Mouse (Mus musculus): ENCODE data around the gene Rab5c.

Rab5c gene

GRCm38 (mm10) chr11:100701301-100701700 is 36.7 kb downstream of the Rab5c start:
- peak in 1 of 2 experiments; percentile 76 for DNase-seq (ENCODE audit: low spot score in 2 of 2)

DNA sequence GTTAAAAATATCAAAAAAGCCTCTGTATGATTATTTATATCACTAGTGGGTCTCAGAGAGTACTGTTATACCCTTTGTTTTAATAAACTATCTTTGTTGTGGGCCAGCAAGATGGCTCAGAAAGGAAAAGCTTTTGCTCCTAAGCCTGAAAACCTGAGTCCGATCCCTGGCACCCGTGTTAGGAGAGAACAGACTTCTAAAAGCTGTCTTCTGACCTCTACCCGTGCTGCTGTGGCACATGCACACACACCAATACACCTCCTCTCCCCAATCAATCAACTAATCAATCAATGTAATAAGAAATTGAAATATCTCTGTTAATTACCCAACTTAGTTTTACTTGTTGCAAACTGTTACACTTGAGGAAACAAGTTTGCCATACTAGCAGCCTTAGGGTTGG is 37.3 kb downstream of the Rab5c start:
- DNase-seq (ENCODE audit: low spot score in 2 of 2), result no peak

DNA sequence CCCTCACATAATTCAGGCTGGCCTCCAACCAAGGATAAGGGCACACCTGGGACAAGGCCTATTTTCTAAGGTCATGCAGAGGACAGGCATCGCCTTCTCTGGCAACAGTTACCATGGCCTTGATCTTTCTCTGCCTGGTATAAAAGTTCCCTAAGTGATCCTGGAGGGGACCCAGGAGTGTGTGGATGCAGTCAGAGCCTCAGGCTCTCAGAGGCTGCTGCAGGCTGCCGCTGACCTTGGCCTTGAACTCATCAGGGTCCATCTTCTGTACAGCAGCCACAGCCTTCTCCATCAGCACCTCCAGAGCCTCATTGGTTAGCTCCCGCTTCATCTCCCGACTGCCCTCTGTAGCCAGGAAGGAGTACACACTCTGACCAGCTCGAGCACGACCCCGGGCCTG is 40.1 kb downstream of the Rab5c start:
- DNase-seq (ENCODE audit: low spot score in 2 of 2), result no peak

DNA sequence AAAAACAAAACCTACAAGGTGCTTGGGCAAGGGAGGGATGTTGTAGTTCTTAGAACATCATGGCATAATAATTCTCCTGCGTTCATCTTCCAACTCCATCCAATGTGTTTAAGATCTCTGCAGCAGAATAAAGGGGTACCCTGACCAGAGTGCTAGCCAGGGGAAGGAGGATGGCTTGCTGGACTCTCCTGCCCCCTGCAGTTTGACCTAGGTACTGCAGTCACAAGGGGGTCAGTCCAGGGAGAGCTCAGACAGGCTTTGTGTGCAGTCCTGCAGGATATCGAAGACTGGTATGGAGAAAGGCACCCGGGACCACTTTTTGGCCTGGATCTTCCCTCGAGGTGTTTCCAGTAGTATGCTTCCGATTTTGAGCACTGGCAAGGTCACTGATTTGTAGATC is 43.1 kb downstream of the Rab5c start:
- peak; percentile 37 to 65 for DNase-seq (ENCODE audit: low spot score in 2 of 2)

GRCm38 (mm10) chr11:100693154-100693553 is 44.9 kb downstream of the Rab5c start:
- no peak for DNase-seq (ENCODE audit: low spot score in 2 of 2)

DNA sequence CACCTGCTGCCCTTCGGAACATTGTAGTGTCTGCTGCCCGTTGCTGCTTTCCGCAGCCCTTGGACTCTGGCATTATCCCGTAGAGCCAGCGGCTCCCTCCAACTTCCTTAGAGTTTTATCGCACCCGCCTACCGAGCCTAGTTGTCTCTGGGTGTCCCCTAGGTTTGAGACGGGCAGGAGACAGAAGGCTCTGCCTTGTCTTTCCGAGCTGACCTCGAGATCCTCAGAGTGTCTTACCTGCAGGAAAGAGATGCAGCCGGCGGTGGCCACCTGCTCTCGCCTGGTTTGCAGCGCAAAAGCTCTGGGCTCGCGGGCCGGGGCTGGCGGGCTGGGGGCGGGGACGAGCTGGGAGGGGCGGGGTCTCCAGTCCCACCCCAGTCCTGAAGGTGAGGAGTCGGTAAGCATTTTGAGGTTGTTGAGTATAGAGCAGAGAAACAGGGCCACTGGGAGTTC is 45.8 kb downstream of the Rab5c start, which contains the start of gene Zfp385c:
Zfp385c (minus strand) TSS at position 292 of the 453 bp plus-strand sequence.
- DNase-seq (ENCODE audit: low spot score in 2 of 2), result no peak

DNA sequence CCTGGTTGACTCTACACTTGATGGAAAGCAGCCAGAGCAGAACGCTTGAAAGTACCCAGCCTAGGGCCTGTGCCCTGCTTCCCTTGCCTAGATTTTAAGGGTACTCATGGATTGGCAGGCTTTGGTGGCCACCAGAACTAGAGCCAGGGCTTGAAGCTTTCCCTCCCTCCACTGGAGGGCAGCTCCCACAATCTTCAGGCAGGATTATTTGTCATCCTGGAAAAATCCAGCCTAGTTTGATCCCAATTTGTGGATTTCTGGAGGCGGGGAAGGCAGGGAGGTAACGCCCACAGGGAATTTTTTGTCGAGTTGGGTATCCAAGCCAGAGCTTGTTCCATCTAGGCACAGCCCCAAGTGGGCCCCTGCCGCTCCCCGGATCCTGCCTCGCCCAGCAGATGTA is 47.6 kb downstream of the Rab5c start:
- DNase-seq (ENCODE audit: low spot score in 2 of 2), result no peak

GRCm38 (mm10) chr11:100688443-100688842 is 49.6 kb downstream of the Rab5c start:
- DNase-seq (ENCODE audit: low spot score in 2 of 2), result no peak

DNA sequence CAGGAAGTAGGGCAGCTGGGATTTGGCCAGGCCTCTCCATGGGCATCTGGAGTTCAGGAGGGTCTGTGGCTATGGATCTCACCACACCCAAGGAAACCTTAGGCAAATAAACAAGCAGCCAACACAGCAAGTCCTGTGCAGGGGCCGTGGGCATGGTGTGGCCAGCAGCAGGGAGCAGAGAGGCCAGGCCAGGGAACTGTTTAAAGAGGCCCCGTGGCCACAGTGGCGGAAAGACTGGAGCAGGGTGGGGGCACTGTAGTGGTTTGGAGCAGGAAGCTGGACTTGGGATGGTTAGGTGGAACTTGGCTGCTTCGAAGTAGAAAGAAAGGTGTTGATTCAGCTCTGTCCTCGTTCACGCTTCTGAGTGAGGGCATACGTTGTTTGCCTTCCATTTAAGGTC is 50.8 kb downstream of the Rab5c start:
- DNase-seq (ENCODE audit: low spot score in 2 of 2), result no peak

- DNase-seq (ENCODE audit: low spot score in 2 of 2), result no peak
These were observed 52.6 kb downstream of the Rab5c start for GRCm38 (mm10) chr11:100685371-100685770.

DNA sequence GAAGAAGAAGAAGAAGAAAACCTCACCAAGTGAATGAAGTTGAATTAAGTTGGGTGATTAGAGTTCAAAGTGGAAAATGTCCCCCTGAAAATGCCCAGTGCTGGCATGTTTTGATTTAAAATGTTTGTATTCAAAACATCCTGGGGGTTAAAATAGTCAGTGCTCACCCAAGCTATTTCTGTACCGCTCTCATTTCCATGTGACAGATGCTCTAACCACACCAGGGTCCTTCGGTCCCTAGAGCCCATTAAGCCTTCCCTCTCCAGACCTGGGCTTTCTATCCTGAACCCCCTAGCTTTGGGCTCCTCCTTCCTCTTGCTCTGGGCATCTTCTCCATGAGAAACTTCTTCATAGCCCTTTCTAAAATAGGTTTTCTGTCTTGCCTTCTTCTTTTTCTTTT is 53.9 kb downstream of the Rab5c start:
- DNase-seq (ENCODE audit: low spot score in 2 of 2), result no peak

- no peak for DNase-seq (ENCODE audit: low spot score in 2 of 2)
These were observed 55.5 kb downstream of the Rab5c start for GRCm38 (mm10) chr11:100682526-100682925.

DNA sequence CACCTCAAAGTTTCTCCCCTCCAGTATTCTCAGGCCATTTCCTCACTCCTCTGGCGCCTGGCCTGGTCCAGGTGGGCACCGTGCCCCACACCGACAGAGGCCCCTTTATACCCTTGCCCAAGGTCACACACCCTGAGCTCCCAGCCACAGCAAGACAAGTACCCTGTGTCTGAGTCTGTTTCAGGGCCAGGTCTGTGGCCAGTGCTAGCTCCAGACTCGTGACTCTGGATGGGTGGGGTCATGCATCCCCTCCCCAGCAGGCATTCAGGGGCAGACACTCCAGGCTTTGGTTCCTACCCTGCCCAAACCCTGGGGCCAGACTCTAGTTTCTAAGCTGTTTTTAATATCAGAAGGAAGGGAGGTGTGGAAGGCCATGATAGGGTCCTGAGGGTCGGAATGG is 56.2 kb downstream of the Rab5c start:
- DNase-seq (ENCODE audit: low spot score in 2 of 2), result no peak

- DNase-seq (ENCODE audit: low spot score in 2 of 2), result no peak
These were observed 60.2 kb downstream of the Rab5c start for GRCm38 (mm10) chr11:100677810-100678209.

DNA sequence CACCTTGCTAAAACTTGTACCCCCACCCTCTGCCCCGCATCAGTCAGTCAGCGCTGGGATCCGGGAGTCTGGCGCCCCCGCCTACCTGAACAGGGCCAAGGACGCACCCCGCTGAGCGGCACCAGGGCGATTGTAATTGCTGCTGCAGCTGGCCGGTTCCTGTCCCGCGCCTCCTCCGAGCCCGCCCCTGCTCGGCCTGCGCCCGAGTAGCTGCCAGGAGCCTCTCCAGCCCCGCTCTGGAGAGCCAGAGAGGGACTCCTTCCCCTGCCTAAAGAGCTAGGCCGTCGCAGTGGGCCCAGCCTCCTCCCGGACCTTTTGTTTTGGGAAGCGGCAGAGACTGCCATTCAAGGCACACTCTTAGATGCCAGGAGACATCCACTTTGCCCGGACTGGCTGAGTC is 64.8 kb downstream of the Rab5c start:
- DNase-seq (ENCODE audit: low spot score in 2 of 2), result peak; percentile 18 to 57

DNA sequence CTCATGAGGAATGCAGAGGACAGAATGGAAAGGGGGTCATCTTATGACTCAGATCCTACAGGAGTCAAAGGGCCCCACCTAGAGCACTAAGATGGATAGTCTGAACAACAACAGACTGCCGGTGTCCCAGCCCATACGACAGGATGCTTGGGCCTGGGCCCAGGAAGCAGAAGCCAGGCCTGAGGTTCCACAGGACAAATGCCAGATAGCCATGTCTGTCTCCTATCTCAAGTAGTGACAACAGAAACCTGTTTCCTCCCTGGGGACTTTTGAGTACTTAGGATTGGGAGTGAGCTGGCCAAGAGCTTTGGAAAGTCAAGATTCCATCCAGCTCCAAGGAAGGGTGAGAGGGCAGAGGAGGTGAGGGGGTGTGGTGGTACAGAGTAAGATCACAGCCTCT is 66.1 kb downstream of the Rab5c start:
- DNase-seq (ENCODE audit: low spot score in 2 of 2), result no peak

DNA sequence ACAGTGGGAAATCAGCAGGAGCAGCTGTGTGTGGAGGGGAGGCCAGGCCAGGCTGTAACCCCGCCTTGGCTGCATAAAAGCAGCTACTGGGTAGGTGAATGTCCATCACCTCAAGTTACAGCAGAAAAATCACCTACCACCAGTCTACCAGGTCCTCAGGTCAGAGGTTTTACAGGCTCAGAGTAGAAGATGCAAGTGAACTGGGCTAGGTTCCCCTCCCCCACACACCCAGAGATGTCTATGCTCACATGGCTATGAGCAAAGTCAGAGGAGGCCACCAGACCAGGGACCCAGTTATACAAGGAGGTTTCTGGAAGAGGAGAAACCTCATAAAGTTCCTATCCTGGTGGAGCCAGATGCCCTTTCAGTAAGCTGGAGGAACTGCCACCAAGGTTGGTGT is 67.0 kb downstream of the Rab5c start:
- no peak for DNase-seq (ENCODE audit: low spot score in 2 of 2)

Measured in urinary bladder, postnatal 36 days (tissue).